In the genomic region with DNA sequence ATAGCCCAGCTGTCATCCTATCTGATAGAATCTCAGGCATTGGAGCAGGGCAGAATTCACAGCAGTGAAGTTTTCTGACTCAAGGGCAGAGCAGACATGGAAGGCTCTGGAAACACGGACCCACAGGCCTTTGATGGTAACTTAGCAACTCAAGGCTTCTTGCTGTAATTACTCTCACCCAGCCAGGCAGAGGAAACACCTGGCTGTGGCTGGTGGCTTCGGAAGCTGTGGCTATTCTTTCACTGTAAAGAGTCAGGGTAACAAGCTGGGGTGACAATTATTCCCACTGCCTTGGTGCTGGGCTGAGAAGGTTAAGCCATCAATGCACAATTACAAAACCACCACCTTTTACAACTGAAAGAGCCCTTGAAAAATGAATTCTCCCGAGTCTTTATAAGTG, we compare ENCODE assay signal across 33 mouse cellular contexts. TPM values are rescaled to one million over a fixed set of nuclear protein-coding genes. Genes with fewer than 3 reads are reported as not detected.
DNase-seq lines count a peak whose midpoint lies in the region; ATAC-seq and TF ChIP-seq lines count a peak whose summit lies in the region.
"Had no signal": no experiment of that assay in that cellular context is flagged by ENCODE, and none has a peak within 500 bp of the region (broad histone marks: within the 10 kb centered on the region; RNA-seq: fewer than 3 reads in every experiment).

No protein-coding gene starts in this region.

- no peaks in the 10 kb centered on the region for H3K79me2 ChIP-seq in CH12.LX (replicated peaks; ENCODE audit: control insufficient read depth, extremely low read depth, insufficient read depth, poor library complexity, severe bottlenecking)

- peaks cover 11% of the 10 kb centered on the region for H3K27me3 ChIP-seq in CH12.LX (replicated peaks)
- H3K27me3 ChIP-seq: embryonic facial prominence, embryonic 15.5 days; heart, embryonic 15.5 days; limb, embryonic 15.5 days; midbrain, embryonic 15.5 days had no signal

- no peak overlapping the region for H3K9ac ChIP-seq in CH12.LX (ENCODE audit: insufficient read depth, low read depth)
- H3K9ac ChIP-seq: embryonic facial prominence, embryonic 15.5 days; heart, embryonic 15.5 days; hindbrain, embryonic 14.5 days; limb, embryonic 15.5 days; liver, embryonic 13.5 days; midbrain, embryonic 15.5 days had no signal

- no peaks in the 10 kb centered on the region for H3K9me3 ChIP-seq in CH12.LX (replicated peaks; ENCODE audit: low read length)
- H3K9me3 ChIP-seq: embryonic facial prominence, embryonic 10.5 days; embryonic facial prominence, embryonic 15.5 days; forebrain, embryonic 13.5 days; heart, embryonic 15.5 days; limb, embryonic 10.5 days; limb, embryonic 15.5 days; liver, embryonic 13.5 days; midbrain, embryonic 15.5 days had no signal

- peak; percentile 43 for DNase-seq in CH12.LX (ENCODE audit: extremely low read depth)
- DNase-seq in thymus, adult 18-20 months, result peak; percentile 61 to 78
- DNase-seq in thymus, postnatal 25 days, result peak; percentile 71
- no peak for DNase-seq in kidney, postnatal 36 days
- no peak for DNase-seq in adrenal gland, adult (ENCODE audit: inconsistent age in 2 of 2, low spot score in 1 of 2)
- no peak for DNase-seq in cerebellum, postnatal 10 days
- DNase-seq: adrenal gland, adult 2 months; adrenal gland, postnatal 36 days; cerebellum, adult 2 months; gastrocnemius, postnatal 10 days; heart, postnatal 4 days; kidney, adult 11 months; kidney, postnatal 4 days; layer of hippocampus, postnatal 36 days; liver, embryonic 13.5 days; lung, adult 18-20 months; lung, postnatal 4 days; right cerebral cortex, adult 18-20 months; spleen, adult 18-20 months had no signal

- dilution Hi-C loops in CH12.LX (cut with MboI; ENCODE audit: extremely low pct_ligation_motif_present, extremely low pct_unique_long_range_greater_than_20kb, low sequenced_read_pairs), result no loop called here

- no peak overlapping the region for H3K27ac ChIP-seq in CH12.LX (ENCODE audit: insufficient read depth, low read depth)
- H3K27ac ChIP-seq: embryonic facial prominence, embryonic 10.5 days; embryonic facial prominence, embryonic 15.5 days; forebrain, embryonic 13.5 days; heart, embryonic 15.5 days; hindbrain, embryonic 14.5 days; limb, embryonic 10.5 days; limb, embryonic 15.5 days; liver, embryonic 13.5 days; midbrain, embryonic 15.5 days had no signal

- no peak for TF ChIP-seq RAD21 in CH12.LX (IDR thresholded peaks at IDR 0.05; ENCODE audit: low read depth, low read length)

- in situ Hi-C loops in CH12.LX (cut with MboI; ENCODE audit: low pct_ligation_motif_present, low pct_unique_long_range_greater_than_20kb, low sequenced_read_pairs), result loop anchor here (25.0 kb wide), 1 partner anchor 506 kb away; the partner anchor contains the start of gene Cck

- 0 out of 2 replicates have a peak, but pooled peaks have one; percentile 22 for TF ChIP-seq EP300 in CH12.LX (IDR thresholded peaks at IDR 0.05; ENCODE audit: low read length)

- TF ChIP-seq POLR2A in CH12.LX (IDR thresholded peaks at IDR 0.05; ENCODE audit: low read depth, low read length), result no peak

- no peak overlapping the region for H3K4me3 ChIP-seq in CH12.LX (replicated peaks in 1 of 3; ENCODE audit: low read depth in 2 of 3, low read length in 2 of 3, poor library complexity in 1 of 3)
- H3K4me3 ChIP-seq: embryonic facial prominence, embryonic 10.5 days; embryonic facial prominence, embryonic 15.5 days; forebrain, embryonic 13.5 days; heart, embryonic 15.5 days; limb, embryonic 10.5 days; limb, embryonic 15.5 days; liver, embryonic 13.5 days; midbrain, embryonic 15.5 days had no signal

- H3K36me3 ChIP-seq in CH12.LX (replicated peaks in 1 of 2; ENCODE audit: control insufficient read depth in 1 of 2, insufficient read depth in 1 of 2, low read length in 1 of 2), result no peaks in the 10 kb centered on the region
- H3K36me3 ChIP-seq: embryonic facial prominence, embryonic 15.5 days; heart, embryonic 15.5 days; limb, embryonic 10.5 days; liver, embryonic 13.5 days; midbrain, embryonic 15.5 days had no signal

- no peak overlapping the region for H3K4me2 ChIP-seq in CH12.LX (ENCODE audit: insufficient read depth, low read depth, poor library complexity, severe bottlenecking)
- H3K4me2 ChIP-seq: embryonic facial prominence, embryonic 15.5 days; forebrain, embryonic 13.5 days; heart, embryonic 15.5 days; hindbrain, embryonic 14.5 days; limb, embryonic 15.5 days; liver, embryonic 13.5 days; midbrain, embryonic 15.5 days had no signal

- TF ChIP-seq CTCF in CH12.LX (conservative IDR thresholded peaks at IDR 0.05 in 1 of 2, IDR thresholded peaks at IDR 0.05 in 1 of 2; ENCODE audit: low read depth in 2 of 2, low read length in 2 of 2), result no peak

- H3K4me1 ChIP-seq in CH12.LX (ENCODE audit: control insufficient read depth in 1 of 2, insufficient read depth in 2 of 2), result peaks cover 7 to 25% of the 10 kb centered on the region in 2 experiments; a peak in 3 of 4 replicates

- peak; percentile 85 for ATAC-seq in common myeloid progenitor, adult 5-6 weeks (replicated peaks; ENCODE audit: low read depth, poor library complexity, severe bottlenecking)
- no peak for ATAC-seq in erythroid progenitor cell, adult 5-6 weeks (replicated peaks; ENCODE audit: low FRiP score, poor library complexity, severe bottlenecking)
- ATAC-seq: forebrain, embryonic 13.5 days; lung, postnatal 0 days; midbrain, embryonic 15.5 days; Patski had no signal

TF ChIP-seq in CH12.LX, 34 proteins besides CTCF, POLR2A, EP300 and RAD21:
- no peak for TF ChIP-seq POLR2AphosphoS2 (IDR thresholded peaks at IDR 0.05; ENCODE audit: low read depth, low read length)
- no peak for TF ChIP-seq CHD2 (IDR thresholded peaks at IDR 0.05; ENCODE audit: low read length)
- no peak for TF ChIP-seq NELFE (IDR thresholded peaks at IDR 0.05; ENCODE audit: low read depth, low read length)
- TF ChIP-seq GABPA (IDR thresholded peaks at IDR 0.05; ENCODE audit: insufficient replicate concordance, low read depth, low read length), result no peak

RNA-seq across cellular contexts. Expression of gene Pomgnt2, which starts 3.9 kb away (rescaled TPM):
- total RNA-seq in CH12.LX (2012; rRNA removed) (not detected in 2 replicates), CH12.LX (2014; rRNA removed) (not detected in 2 replicates)
- polyA plus RNA-seq in CH12.LX (2012; ENCODE audit: insufficient read length, low read depth), result not detected in 2 replicates
- 4.1 and 5.7 TPM in 2 replicates for total RNA-seq in common myeloid progenitor, adult 5-6 weeks (2017)
- not detected in 2 replicates for total RNA-seq in erythroid progenitor cell, adult 5-6 weeks (2015; ENCODE audit: low replicate concordance)
- total RNA-seq in erythroid progenitor cell, adult 5-6 weeks (2017; ENCODE audit: low replicate concordance), result 0.64 TPM in 1 of 2 replicates, not detected in the other
- total RNA-seq: MEL; neutrophil, adult 5-6 weeks had no signal

RNA-seq across cellular contexts. Expression of gene Fam198a, which starts 42.3 kb away (rescaled TPM):
- 0.76 and 0.93 TPM in 2 replicates for total RNA-seq in CH12.LX (2012; rRNA removed)
- total RNA-seq in CH12.LX (2014; rRNA removed), result 0.40 and 0.63 TPM in 2 replicates
- 0.59 and 0.70 TPM in 2 replicates for polyA plus RNA-seq in CH12.LX (2012; ENCODE audit: insufficient read length, low read depth)
- total RNA-seq in common myeloid progenitor, adult 5-6 weeks (2017), result not detected in 2 replicates
- total RNA-seq in erythroid progenitor cell, adult 5-6 weeks (2015; ENCODE audit: low replicate concordance), result not detected in 2 replicates
- total RNA-seq in erythroid progenitor cell, adult 5-6 weeks (2017; ENCODE audit: low replicate concordance), result not detected in 2 replicates
- total RNA-seq: neutrophil, adult 5-6 weeks had no signal

Comparison
In these comparisons a context has a peak if more than half of its experiments do, and no peak if none do; other contexts are left out.
1. DNase-seq: peak in CH12.LX (single experiment), thymus, adult 18-20 months (2 of 2) and thymus, postnatal 25 days (single experiment); none in kidney, postnatal 36 days (0 of 2), adrenal gland, adult (0 of 2) and cerebellum, postnatal 10 days (0 of 2).